Mouse (Mus musculus): ENCODE results near the gene Aldh16a1.
A peak's percentile ranks its signal among the peaks of the same experiment; 100 is the strongest.
"Not testable (repeated sequence)": the region's sequence is repeated elsewhere in the genome, so short reads cannot be mapped to it uniquely, and the experiment has no call there.

The Aldh16a1 gene

GRCm38 (mm10) chr7:45110089-45110488, 44.3 kb downstream of the Aldh16a1 start:
- DNase-seq = not testable (repeated sequence)

- no peak for DNase-seq
Observed at GRCm38 (mm10) chr7:45107052-45107645, 47.2 kb downstream of the Aldh16a1 start.

DNA sequence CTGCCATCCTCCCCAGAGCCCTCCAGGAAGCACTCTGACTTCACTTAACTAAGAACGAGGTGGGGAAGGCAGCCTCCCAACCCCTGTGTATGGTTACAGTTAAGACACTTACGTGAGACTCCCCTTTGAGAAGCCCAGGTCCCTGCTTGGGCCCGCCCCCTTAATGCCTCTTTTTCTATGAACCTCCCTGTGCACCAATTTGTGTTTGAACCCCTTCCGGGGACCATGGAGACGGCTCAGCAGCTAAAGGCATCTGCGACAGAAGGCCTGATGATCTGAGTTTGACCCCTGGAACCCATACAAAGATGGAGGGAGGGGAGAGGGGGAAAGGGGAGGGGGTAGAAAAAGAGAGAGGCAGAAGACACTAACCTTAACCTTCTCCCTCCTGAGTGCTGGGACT, 47.9 kb downstream of the Aldh16a1 start:
- no peak for DNase-seq

DNA sequence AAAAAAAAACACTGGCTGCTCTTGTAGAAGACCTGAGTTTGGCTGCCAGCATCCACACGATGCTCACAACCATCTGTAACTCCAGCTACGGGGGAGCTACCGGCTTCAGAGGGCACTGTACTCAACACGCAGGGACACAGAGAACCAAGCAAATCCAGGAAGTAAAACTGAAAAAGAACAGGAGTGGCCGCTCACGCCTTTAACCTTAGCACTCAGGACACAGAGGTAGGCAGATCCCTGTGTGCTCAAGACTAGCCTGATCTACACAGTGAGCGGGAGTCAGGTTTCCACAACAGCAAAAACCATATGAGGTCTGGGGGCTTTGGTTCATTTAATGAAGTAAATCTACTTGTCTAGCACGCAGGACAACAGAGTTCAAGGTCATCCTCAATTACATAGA, 48.9 kb downstream of the Aldh16a1 start:
- no peak for DNase-seq

DNA sequence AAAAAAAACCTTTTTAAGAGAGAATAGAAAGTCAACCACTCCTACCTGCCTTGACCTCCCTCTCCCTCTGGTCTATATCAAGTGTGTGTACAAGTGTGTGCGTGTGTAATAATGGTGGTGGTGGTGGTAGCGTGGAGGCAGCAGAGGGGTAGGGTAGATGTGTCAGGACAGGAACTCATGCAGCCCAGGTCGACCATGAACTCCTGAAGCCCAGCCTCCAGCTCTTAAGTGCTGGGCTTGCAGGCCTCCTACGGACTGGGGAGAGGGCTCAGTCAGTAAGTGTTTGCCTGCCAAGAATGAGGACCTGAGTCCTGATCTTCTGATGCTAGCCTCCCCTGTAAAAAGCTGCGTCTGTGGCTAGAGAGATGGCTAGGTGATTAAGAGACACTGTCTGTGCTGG, 49.4 kb downstream of the Aldh16a1 start:
- DNase-seq = no peak

DNA sequence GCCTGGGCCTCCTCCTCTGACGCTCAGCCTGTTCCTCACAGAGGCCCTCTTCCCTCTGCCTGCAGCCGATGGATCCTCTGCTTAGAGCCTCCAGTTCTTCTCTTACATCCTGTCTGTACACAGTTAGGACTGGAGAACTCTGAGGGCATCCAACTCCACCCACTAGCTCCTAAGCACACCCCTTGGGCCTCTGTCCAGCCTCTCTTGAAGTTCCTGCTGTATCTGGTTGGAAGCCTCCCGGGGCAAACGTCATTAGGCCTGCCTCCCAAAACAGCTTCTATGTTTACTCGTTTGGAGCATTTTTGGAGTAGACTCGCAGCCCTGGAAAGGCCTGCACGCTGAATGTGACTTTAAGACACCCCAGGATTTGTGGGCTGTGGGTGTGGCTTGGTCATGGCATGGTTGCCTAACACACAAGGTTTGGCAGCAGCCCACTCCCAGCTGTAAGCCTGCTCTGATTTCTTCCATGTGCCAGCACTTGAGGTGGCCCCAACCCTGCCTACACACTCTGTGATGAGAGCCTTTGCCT, 50.7 kb downstream of the Aldh16a1 start, which contains the start of gene Fcgrt:
Gene Fcgrt (minus strand): TSS at position 200 of the 529 bp plus-strand sequence.
- peak; percentile 31 to 39 for DNase-seq

DNA sequence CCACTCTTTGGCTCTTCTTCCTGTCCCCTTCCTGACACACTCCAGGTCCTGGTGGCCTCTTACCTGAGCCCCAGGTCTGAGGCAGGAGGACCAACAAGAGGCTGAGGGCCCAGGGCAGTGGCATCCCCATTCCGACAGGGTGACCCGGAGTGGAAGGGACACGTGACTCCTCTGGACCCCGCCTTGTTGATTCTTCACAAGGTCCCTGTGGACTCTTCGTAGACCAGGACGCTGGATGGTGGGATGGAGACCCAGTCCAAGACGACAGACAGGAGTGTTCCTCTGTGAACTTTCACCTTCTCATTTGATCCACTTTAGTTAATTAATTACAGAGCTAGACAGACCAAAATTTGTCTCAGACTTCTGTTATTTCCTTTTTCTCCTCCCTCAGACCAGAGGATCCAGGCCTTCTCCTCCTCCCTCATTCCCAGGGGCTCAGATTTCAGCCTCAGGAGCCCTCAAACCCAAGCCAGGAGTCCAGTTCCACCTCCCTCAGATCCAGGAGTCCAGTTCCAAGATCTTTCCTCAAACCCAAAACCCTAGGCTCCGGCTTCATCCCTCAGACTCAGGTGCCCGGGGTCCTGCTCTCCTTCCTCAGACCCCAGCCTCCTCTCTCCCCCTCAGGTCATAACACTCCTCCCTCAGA, 51.3 kb downstream of the Aldh16a1 start:
- no peak for DNase-seq

DNA sequence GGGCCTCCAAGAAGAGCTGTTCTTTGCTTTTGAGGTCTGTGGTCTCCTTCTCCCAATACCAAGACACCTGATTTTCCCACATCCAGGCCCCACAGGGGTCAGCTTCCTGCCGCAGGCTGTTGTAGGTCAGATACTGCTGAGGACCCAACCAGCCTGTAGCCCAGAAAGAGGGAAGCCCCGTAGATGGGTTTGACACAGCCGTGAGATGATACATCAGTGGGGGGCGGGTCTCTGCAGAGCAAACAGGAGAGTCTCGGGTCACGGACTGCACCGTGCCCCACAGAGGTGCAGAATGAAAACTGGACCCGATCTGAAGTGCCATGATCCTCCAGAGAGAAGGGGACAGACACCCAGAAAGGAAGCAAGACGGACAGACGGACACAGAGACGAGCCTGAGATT, 51.9 kb downstream of the Aldh16a1 start:
- DNase-seq = no peak

- no peak for DNase-seq
Observed at GRCm38 (mm10) chr7:45100046-45100445, 54.3 kb downstream of the Aldh16a1 start.

DNA sequence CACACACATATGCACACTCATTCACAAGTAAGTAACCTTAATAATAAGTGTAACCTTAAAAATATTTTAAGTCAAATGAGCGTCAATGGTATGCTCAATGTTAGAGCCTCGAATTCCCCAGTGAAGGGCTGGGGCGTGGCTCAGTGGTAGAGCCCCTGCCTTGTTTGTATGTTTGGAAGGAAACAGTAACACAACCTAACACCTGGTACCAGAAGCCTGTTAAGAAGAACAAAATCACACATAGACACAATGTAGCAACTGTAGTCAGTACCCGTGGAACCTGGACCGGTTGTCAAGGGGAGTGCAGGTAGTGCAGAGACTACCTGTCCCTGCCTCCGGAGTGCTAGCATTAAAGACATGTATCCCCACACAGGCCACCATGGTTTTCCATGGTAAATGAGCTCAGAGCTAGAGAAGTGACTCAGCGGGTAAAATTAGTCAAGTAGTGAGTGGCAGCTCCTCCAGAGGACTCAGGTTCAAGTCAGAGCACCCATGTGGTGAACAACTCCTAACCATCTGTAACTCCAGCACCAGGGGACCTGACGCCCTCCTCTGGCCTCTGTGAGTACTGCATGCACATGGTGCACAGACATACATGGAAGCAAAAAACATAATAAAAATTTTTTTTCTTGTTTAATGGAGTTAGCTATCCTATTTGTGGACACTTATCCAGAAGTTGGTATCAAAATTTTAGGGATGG, 55.7 kb downstream of the Aldh16a1 start:
- no peak for DNase-seq

DNA sequence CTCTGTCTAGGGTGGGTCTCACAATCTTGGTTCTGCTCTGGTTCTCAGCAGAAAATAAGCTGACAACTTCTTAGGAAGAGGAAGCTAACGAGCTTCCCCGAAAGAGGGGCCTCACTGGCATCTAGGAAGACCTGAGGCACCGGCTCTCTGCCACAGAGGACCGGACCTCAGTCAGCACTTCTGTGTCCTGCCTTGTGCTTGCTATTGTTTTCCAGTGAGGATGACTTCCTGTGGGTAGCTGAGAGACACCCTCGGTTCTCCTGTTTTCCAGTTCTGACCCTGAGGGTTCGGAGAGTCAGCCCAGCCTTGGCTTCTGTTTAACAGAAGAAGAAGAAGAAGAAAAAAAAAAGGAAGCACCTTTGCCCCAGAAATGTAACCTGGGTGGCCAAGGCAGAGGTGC, 56.9 kb downstream of the Aldh16a1 start:
- no peak for DNase-seq

- DNase-seq = not testable (repeated sequence)
Observed at GRCm38 (mm10) chr7:45095965-45096364, 58.4 kb downstream of the Aldh16a1 start.

DNA sequence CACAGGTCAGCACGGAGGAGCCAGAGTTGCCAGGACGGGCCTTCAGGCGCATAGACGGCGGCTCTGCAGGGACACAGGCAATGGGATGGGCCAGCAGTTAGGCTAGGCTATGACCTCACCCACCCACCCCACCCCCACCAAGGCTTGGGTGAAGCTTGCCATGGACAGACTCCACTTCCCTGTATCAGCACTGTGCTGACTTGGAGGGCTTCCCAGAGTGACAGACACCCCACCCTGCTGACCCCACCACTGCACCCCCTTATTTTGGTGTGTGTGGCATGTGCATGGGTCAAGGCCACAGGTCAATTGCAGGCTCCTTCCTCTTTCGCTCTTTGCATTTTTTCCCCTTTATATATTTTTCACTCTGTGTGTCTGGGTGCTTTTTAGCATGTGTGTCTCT, 59.0 kb downstream of the Aldh16a1 start:
- DNase-seq = no peak

- no peak for DNase-seq
Observed at GRCm38 (mm10) chr7:45094121-45094520, 60.3 kb downstream of the Aldh16a1 start.

DNA sequence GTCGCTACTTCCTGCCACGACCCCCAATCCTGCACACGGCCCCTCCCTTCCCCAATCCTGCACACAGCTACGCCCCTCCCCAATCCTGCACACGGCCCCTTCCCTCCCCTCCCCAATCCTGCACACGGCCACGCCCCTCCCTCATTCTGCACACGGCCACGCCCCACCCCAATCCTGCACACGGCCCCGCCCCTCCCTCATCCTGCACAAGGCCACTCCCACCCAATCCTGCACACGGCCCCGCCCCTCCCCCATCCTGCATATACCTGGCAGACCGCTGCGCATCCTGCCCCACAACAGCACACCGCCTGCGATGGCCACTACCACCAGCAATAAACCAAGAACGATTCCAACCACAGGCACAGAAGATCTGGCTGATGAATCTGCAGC, 60.9 kb downstream of the Aldh16a1 start:
- no peak for DNase-seq

GRCm38 (mm10) chr7:45092828-45093515, 61.4 kb downstream of the Aldh16a1 start:
- DNase-seq = no peak

DNA sequence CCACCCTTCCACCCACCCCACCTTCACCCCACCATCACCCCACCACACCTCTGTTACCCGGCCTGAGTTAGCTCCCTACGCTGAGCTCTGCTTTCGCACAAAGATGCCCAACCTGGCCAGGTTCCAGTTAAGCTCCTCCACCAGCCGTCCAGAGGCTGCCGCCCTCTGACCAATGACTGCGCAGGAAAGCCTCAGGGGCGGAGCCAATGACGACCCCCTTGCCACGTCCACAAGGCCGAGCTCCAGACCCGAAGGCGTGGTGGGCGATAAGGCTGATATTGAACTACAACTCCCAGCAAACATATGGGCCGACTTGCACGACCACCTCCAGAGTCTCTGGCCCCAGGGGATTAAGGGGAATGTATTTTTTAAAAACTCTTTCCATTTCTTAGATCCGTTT, 62.3 kb downstream of the Aldh16a1 start, which contains the start of gene Rcn3:
Gene Rcn3 (minus strand): TSS at position 174 of the 400 bp plus-strand sequence.
- peak; percentile 22 to 26 for DNase-seq

DNA sequence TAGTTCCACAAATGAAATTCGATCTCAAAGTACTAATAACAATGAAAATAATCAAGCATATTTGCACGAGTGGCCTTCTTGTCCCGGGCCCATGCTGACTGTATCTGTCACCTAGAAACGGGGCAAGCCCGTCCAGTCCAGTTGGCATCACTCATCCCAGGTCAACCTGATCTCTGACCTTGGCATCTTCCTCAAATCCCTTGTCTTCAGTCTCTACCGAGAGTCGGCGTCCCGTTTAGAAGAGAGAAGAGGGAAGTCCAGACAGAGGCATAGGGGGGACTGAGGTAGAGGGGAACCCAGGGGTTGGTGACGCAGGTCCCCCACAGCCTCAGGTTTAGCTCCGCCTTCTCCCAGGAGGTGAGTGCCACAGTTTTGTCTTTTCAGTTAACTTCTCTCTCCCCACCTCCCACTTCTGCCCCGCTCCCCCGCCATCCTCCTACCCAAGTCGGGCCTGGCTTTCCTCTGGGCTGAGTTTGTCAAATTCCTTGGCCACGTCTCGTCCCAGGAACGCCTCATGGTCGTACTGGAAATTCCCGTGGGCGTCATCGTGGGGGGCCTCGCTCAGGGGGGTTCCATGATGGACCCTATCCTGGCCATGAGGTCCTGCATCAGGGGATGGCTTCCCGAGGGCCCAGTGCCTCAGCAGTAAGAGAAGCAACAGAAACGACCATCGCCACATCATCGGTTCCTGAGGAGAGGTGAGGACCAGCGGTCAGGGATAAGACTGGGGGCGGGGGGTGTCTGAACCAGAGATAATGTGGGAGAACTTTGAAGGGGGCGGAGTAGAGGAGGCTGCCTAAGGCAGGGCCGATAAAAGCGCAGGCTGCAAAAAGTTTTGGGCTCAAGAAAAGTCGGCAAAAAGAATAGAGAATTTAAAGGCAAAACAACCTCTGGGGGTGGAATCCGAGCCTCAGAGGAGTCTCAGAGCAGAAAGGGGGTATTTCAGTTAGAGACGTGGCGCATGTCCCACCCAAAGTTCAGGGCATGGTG, 63.1 kb downstream of the Aldh16a1 start:
- no peak for DNase-seq

Measured in cerebellum, postnatal 36 days (tissue).